In genomic region chr19:59071979-59072378, GRCm38 (mm10) we compare ENCODE assay signal across 14 mouse cellular contexts.
"Had no signal": no experiment of that assay in that cellular context is flagged by ENCODE, and none has a peak within 500 bp of the region (broad histone marks: within the 10 kb centered on the region; RNA-seq: fewer than 3 reads in every experiment).

No protein-coding gene starts in this region.

- H3K4me3 ChIP-seq: intestine, embryonic 15.5 days; layer of hippocampus, adult 2 months; liver, embryonic 12.5 days; lung, embryonic 15.5 days; midbrain, embryonic 10.5 days; stomach, embryonic 15.5 days had no signal

- H3K27ac ChIP-seq: intestine, embryonic 15.5 days; layer of hippocampus, adult 2 months; liver, embryonic 12.5 days; lung, embryonic 15.5 days; midbrain, embryonic 10.5 days; stomach, embryonic 15.5 days had no signal

- DNase-seq: kidney, adult 18-20 months; kidney, postnatal 10 days; kidney, postnatal 4 days; left cerebral cortex, postnatal 4 days; lung, postnatal 14 days; thymus, adult 2 months; thymus, postnatal 25 days had no signal

- H3K9me3 ChIP-seq: intestine, embryonic 15.5 days; liver, embryonic 12.5 days; lung, embryonic 15.5 days; midbrain, embryonic 10.5 days; stomach, embryonic 15.5 days had no signal

- H3K4me1 ChIP-seq: intestine, embryonic 15.5 days; stomach, embryonic 15.5 days had no signal

- ATAC-seq: intestine, embryonic 15.5 days; liver, embryonic 12.5 days; midbrain, embryonic 16.5 days had no signal

- H3K36me3 ChIP-seq: intestine, embryonic 15.5 days; liver, embryonic 12.5 days; lung, embryonic 15.5 days; midbrain, embryonic 10.5 days; stomach, embryonic 15.5 days had no signal

- H3K4me2 ChIP-seq: intestine, embryonic 15.5 days; liver, embryonic 12.5 days; lung, embryonic 15.5 days; stomach, embryonic 15.5 days had no signal

- H3K9ac ChIP-seq: intestine, embryonic 15.5 days; liver, embryonic 12.5 days; lung, embryonic 15.5 days; stomach, embryonic 15.5 days had no signal
